In the genomic region with DNA sequence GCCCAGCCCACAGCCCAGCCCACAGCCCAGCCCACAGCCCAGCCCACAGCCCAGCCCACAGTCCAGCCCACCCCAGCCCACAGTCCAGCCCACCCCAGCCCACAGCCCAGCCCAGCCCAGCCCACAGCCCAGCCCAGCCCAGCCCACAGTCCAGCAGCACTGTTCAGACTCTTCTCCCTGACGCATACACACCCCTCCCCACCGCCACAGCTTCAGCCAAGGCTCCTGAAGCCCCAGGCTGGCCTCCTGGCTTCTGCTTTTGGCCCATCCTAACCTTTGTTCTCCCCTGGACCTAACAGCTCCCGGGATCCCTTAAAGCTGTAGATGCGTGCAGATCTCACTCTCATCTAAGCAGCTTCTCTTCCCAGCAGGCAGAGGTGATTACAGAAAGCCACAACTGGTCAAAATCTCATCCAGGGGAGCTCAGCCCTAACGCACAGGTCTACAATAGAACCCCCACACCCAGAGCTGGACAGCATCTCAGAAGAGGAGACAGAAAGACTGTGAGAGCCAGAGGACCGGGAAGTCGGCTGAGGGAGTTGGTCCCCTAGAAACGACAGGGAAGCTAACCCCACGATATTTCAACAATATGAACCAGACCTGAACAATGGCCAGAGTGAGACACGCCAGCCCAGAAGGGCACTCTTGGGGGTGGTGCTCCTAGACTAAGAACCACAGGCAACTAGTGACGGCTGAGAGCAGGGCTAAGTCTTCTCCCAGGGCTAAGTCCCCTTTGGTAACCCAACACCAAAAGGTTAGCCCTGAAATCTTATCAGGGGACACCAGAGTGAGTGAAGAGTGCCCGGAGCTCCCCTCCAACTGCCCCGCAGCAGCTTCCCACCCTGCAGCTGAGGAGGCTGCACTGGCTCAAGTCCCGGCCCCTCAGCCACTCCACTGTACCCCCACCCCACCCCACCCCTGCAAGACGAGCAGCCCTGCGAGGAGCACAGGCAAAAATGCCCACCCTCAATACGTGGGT, we compare ENCODE assay signal across 8 mouse cellular contexts. TPM values are rescaled to one million over a fixed set of nuclear protein-coding genes. Genes with fewer than 3 reads are reported as not detected.
DNase-seq lines count a peak whose midpoint lies in the region; ATAC-seq lines count a peak whose summit lies in the region.

No protein-coding gene starts in this region.

- peak overlapping the region; percentile 33 for H3K4me3 ChIP-seq in heart, embryonic 13.5 days
- H3K4me3 ChIP-seq in midbrain, embryonic 12.5 days = 0 out of 2 replicates have a peak overlapping the region, but pooled peaks have one; percentile 7

- no peaks in the 10 kb centered on the region for H3K9me3 ChIP-seq in heart, embryonic 13.5 days
- H3K9me3 ChIP-seq in midbrain, embryonic 12.5 days = no peaks in the 10 kb centered on the region

- peak overlapping the region; percentile 8; the same call in 1 of the 2 replicates for H3K27ac ChIP-seq in heart, embryonic 13.5 days (replicated peaks)
- 0 out of 2 replicates have a peak overlapping the region, but pooled peaks have one; percentile 22 for H3K27ac ChIP-seq in midbrain, embryonic 12.5 days (replicated peaks)

- H3K4me1 ChIP-seq in heart, embryonic 13.5 days = peaks cover 47% of the 10 kb centered on the region
- peaks cover 13% of the 10 kb centered on the region for H3K4me1 ChIP-seq in midbrain, embryonic 12.5 days

- WGBS in heart, embryonic 13.5 days = 8% methylated on average over 17 of the region's 17 CpGs
- 26% methylated on average over 17 of the region's 17 CpGs for WGBS in midbrain, embryonic 12.5 days

- H3K36me3 ChIP-seq in heart, embryonic 13.5 days = no peaks in the 10 kb centered on the region
- no peaks in the 10 kb centered on the region for H3K36me3 ChIP-seq in midbrain, embryonic 12.5 days

- DNase-seq in ovary, postnatal 36 days (ENCODE audit: low spot score) = peak; percentile 41
- DNase-seq in ovary, postnatal 10 days (ENCODE audit: low spot score) = no peak
- DNase-seq in kidney, postnatal 4 days = peak; percentile 64 to 82
- no peak for DNase-seq in right cerebral cortex, postnatal 10 days (ENCODE audit: low spot score in 2 of 2)
- no peak for DNase-seq in right cerebral cortex, postnatal 25 days

- H3K4me2 ChIP-seq in heart, embryonic 13.5 days = peak overlapping the region; percentile 65
- H3K4me2 ChIP-seq in midbrain, embryonic 12.5 days (replicated peaks) = peak overlapping the region; percentile 42

- H3K9ac ChIP-seq in heart, embryonic 13.5 days = peak overlapping the region; percentile 68
- H3K9ac ChIP-seq in midbrain, embryonic 12.5 days (replicated peaks) = no peak overlapping the region; the same call in 1 of the 2 replicates

- H3K27me3 ChIP-seq in heart, embryonic 13.5 days (replicated peaks) = no peaks in the 10 kb centered on the region; the same call in 1 of the 2 replicates
- H3K27me3 ChIP-seq in midbrain, embryonic 12.5 days = no peaks in the 10 kb centered on the region

- peak; percentile 53; the same call in 1 of the 2 replicates for ATAC-seq in heart, embryonic 13.5 days (ENCODE audit: extremely low read depth, insufficient number of reproducible peaks, low FRiP score, low TSS enrichment)
- peak; percentile 76 for ATAC-seq in midbrain, embryonic 12.5 days (ENCODE audit: low FRiP score, low read depth)
- no peak for ATAC-seq in erythroblast, adult 5-6 weeks (replicated peaks; ENCODE audit: low FRiP score, poor library complexity, severe bottlenecking)

RNA-seq across cellular contexts. Expression of a gene that starts 14.7 kb away (rescaled TPM):
- 14.8 and 15.5 TPM in 2 replicates for polyA plus RNA-seq in heart, embryonic 13.5 days (2015; fragmentation: Nextera tagmentation; extraction: Ambion mirVana)
- polyA plus RNA-seq in midbrain, embryonic 12.5 days (2016; fragmentation: Nextera tagmentation; extraction: Ambion mirVana) = 15.7 and 16.4 TPM in 2 replicates
- 8.4 and 8.5 TPM in 2 replicates for total RNA-seq in erythroblast, adult 5-6 weeks (2015; ENCODE audit: low replicate concordance)
- 6.6 and 9.3 TPM in 2 replicates for total RNA-seq in erythroblast, adult 5-6 weeks (2017; ENCODE audit: low replicate concordance)

RNA-seq across cellular contexts. Expression of a gene that starts 26.9 kb away (rescaled TPM):
- 10.6 and 13.0 TPM in 2 replicates for polyA plus RNA-seq in heart, embryonic 13.5 days (2015; fragmentation: Nextera tagmentation; extraction: Ambion mirVana)
- polyA plus RNA-seq in midbrain, embryonic 12.5 days (2016; fragmentation: Nextera tagmentation; extraction: Ambion mirVana) = 9.6 and 9.7 TPM in 2 replicates
- 4.2 and 7.7 TPM in 2 replicates for total RNA-seq in erythroblast, adult 5-6 weeks (2015; ENCODE audit: low replicate concordance)
- total RNA-seq in erythroblast, adult 5-6 weeks (2017; ENCODE audit: low replicate concordance) = 5.3 and 7.1 TPM in 2 replicates

Comparison
In these comparisons a context has a peak if more than half of its experiments do, and no peak if none do; other contexts are left out.
1. DNase-seq: peak in ovary, postnatal 36 days (single experiment) and kidney, postnatal 4 days (2 of 2); none in ovary, postnatal 10 days (single experiment), right cerebral cortex, postnatal 10 days (0 of 2) and right cerebral cortex, postnatal 25 days (single experiment).